Mouse (Mus musculus) kidney, adult 2 months (tissue): ENCODE data around the gene Tardbp.

Source experiments
- CTCF ChIP-seq: fragments of 200-500 bp; conservative IDR thresholded peaks from 2 replicates; pipeline ENCODE4 v1.5.1; 2011; ENCODE audit warnings: low read depth, mild to moderate bottlenecking, control low read depth, low read length, moderate library complexity, mixed read lengths; ENCODE audit not compliant: insufficient read depth, insufficient read length
- POLR2A ChIP-seq: fragments of 200-500 bp; IDR thresholded peaks from one replicate; pipeline ENCODE4 v1.6.1; 2011; ENCODE audit warnings: low read depth, low read length, control low read depth

GRCm38 (mm10) chr4:148644157-148644511, 17.3 kb upstream of the Tardbp start:
- no peak for TF ChIP-seq POLR2A
- TF ChIP-seq CTCF, result peak; percentile 82
